Mouse (Mus musculus) heart, postnatal 0 days (tissue): ENCODE measurements around the gene Pcsk5. TPM values are rescaled to one million over a fixed set of nuclear protein-coding genes. Genes with fewer than 3 reads are reported as not detected.

Source experiments
- ATAC-seq: fragments of 200-750 bp; cut with Nextera tagmentation; 2 replicates; pipeline ENCODE4 v1.8.0; 2017; ENCODE audit warnings: low read depth, moderate number of reproducible peaks, moderate library complexity; ENCODE audit not compliant: insufficient read depth
- DNase-seq: peaks from one replicate; pipeline ENCODE4 v3.0.0-alpha.2; 2016; ENCODE audit warnings: low spot score
- H3K27ac ChIP-seq: fragments of 300-500 bp; sonication (generic); 2 replicates; pipeline ENCODE4 v1.5.1; 2014; ENCODE audit warnings: low read depth, mild to moderate bottlenecking
- H3K27me3 ChIP-seq: fragments of 300-500 bp; sonication (generic); 2 replicates; pipeline ENCODE4 v1.6.1; 2014; ENCODE audit warnings: low read length, mixed read lengths; ENCODE audit not compliant: control insufficient read depth, insufficient read depth
- H3K36me3 ChIP-seq: fragments of 300-500 bp; sonication (generic); replicated peaks from 2 replicates; pipeline ENCODE4 v1.6.1; 2014; ENCODE audit warnings: low read length, mixed read lengths; ENCODE audit not compliant: control insufficient read depth, insufficient read depth
- H3K4me1 ChIP-seq: fragments of 300-500 bp; sonication (generic); 2 replicates; pipeline ENCODE4 v1.6.1; 2014; ENCODE audit warnings: antibody characterized with exemption; ENCODE audit not compliant: control insufficient read depth, insufficient read depth
- H3K4me2 ChIP-seq: fragments of 300-500 bp; sonication (generic); 2 replicates; pipeline ENCODE4 v1.6.1; 2014; ENCODE audit warnings: low read depth, mild to moderate bottlenecking, low read length, moderate library complexity
- H3K4me3 ChIP-seq: fragments of 300-500 bp; sonication (generic); 2 replicates; pipeline ENCODE4 v1.5.1; 2014; ENCODE audit warnings: low read depth, low read length
- H3K9ac ChIP-seq: fragments of 300-500 bp; sonication (generic); replicated peaks from 2 replicates; pipeline ENCODE4 v1.6.1; 2014; ENCODE audit warnings: low read depth, low read length, mixed read lengths
- H3K9me3 ChIP-seq: fragments of 300-500 bp; sonication (generic); replicated peaks from 2 replicates; pipeline ENCODE4 v1.6.1; 2016; ENCODE audit warnings: low read length; ENCODE audit not compliant: control insufficient read depth
- CTCF ChIP-seq: IDR thresholded peaks from 2 replicates; pipeline ENCODE4 v1.5.1; 2016; ENCODE audit warnings: antibody characterized with exemption, control low read depth, low read depth
- EP300 ChIP-seq: IDR thresholded peaks from 2 replicates; pipeline ENCODE4 v1.6.1; 2016; ENCODE audit warnings: antibody characterized with exemption, low read depth
- WGBS: fragments of 180-500 bp; shearing (Covaris S2); extraction: QIAGEN DNeasy Blood & Tissue Kit; methylation state at CpG from one replicate; pipeline ENCODE4 v1.1.7; 2014; 5-methylcytosine and 5-hydroxymethylcytosine counted together
- polyA plus RNA-seq: library from polyadenylated mRNA; unstranded; fragments of >200 nt; fragmentation: Nextera tagmentation; extraction: Ambion mirVana; gene quantifications from 2 replicates; pipeline ENCODE4 v1.2.1, GENCODE M21; 2015
- total RNA-seq: library from RNA; depleted of rRNA; stranded (reverse); fragments of >200 nt; gene quantifications from 2 replicates; pipeline ENCODE4 v1.2.3, GENCODE M21; 2014; ENCODE audit warnings: low replicate concordance

The Pcsk5 gene
- total and polyA plus RNA-seq, 2 experiments from 2014 or later: 4.8 to 7.9 TPM

- H3K4me1 ChIP-seq: no peaks in the 10 kb centered on the region
- no peaks in the 10 kb centered on the region for H3K36me3 ChIP-seq
- no peak for TF ChIP-seq EP300
- TF ChIP-seq CTCF: no peak
- no peak for ATAC-seq
- no peak overlapping the region for H3K9ac ChIP-seq
- H3K27me3 ChIP-seq: no peaks in the 10 kb centered on the region
- no peak overlapping the region for H3K27ac ChIP-seq
- 88% methylated on average over 2 of the region's 2 CpGs for WGBS
- no peak overlapping the region for H3K4me3 ChIP-seq
- no peak for DNase-seq
- H3K4me2 ChIP-seq: no peak overlapping the region
- H3K9me3 ChIP-seq: no peaks in the 10 kb centered on the region
These were observed 278.7 kb downstream of the Pcsk5 start for GRCm38 (mm10) chr19:17558764-17559163.

GRCm38 (mm10) chr19:17555159-17555558 is 282.3 kb downstream of the Pcsk5 start:
- H3K4me2 ChIP-seq: no peak overlapping the region
- TF ChIP-seq CTCF: no peak
- no peak for TF ChIP-seq EP300
- 83% methylated on average over 7 of the region's 7 CpGs for WGBS
- H3K27ac ChIP-seq: no peak overlapping the region
- no peaks in the 10 kb centered on the region for H3K36me3 ChIP-seq
- ATAC-seq: no peak
- H3K9ac ChIP-seq: no peak overlapping the region
- H3K4me1 ChIP-seq: no peaks in the 10 kb centered on the region
- DNase-seq: no peak
- no peak overlapping the region for H3K4me3 ChIP-seq
- H3K27me3 ChIP-seq: no peaks in the 10 kb centered on the region
- H3K9me3 ChIP-seq: no peaks in the 10 kb centered on the region

- TF ChIP-seq EP300 (no peak), CTCF (no peak)
- DNase-seq: no peak
These were observed 282.9 kb downstream of the Pcsk5 start for GRCm38 (mm10) chr19:17554571-17554970.

GRCm38 (mm10) chr19:17553396-17554100 is 283.9 kb downstream of the Pcsk5 start:
- Histone ChIP-seq H3K4me1 (no peaks in the 10 kb centered on the region), H3K4me2 (no peak overlapping the region), H3K4me3 (no peak overlapping the region), H3K27ac (no peak overlapping the region), H3K9ac (no peak overlapping the region), H3K9me3 (no peaks in the 10 kb centered on the region), H3K27me3 (no peaks in the 10 kb centered on the region), H3K36me3 (no peaks in the 10 kb centered on the region)
- TF ChIP-seq EP300 (no peak), CTCF (no peak)
- DNase-seq (no peak), ATAC-seq (no peak)

More at GRCm38 (mm10) chr19:17554571-17554970, 282.9 kb downstream of the Pcsk5 start:
- 84% methylated on average over 2 of the region's 2 CpGs for WGBS
- ATAC-seq: no peak
- no peak overlapping the region for H3K9ac ChIP-seq
- H3K9me3 ChIP-seq: no peaks in the 10 kb centered on the region
- no peak overlapping the region for H3K27ac ChIP-seq
- no peak overlapping the region for H3K4me2 ChIP-seq
- H3K4me3 ChIP-seq: no peak overlapping the region
- no peaks in the 10 kb centered on the region for H3K4me1 ChIP-seq
- no peaks in the 10 kb centered on the region for H3K36me3 ChIP-seq
- H3K27me3 ChIP-seq: no peaks in the 10 kb centered on the region

GRCm38 (mm10) chr19:17528746-17529532 is 308.5 kb downstream of the Pcsk5 start:
- Histone ChIP-seq H3K27me3 (no peaks in the 10 kb centered on the region), H3K36me3 (no peaks in the 10 kb centered on the region), H3K4me3 (no peak overlapping the region), H3K4me2 (no peak overlapping the region), H3K9ac (no peak overlapping the region), H3K27ac (no peak overlapping the region), H3K4me1 (no peaks in the 10 kb centered on the region), H3K9me3 (no peaks in the 10 kb centered on the region)
- ATAC-seq: no peak
- 54% methylated on average over 4 of the region's 4 CpGs for WGBS
- no peak for TF ChIP-seq EP300
- no peak for TF ChIP-seq CTCF
- no peak for DNase-seq
